Comparison of ENCODE assay signal across 9 mouse cellular contexts in genomic region chr4:33924889-33925245, GRCm38 (mm10). TPM values are rescaled to one million over a fixed set of nuclear protein-coding genes. Genes with fewer than 3 reads are reported as not detected.
A peak's percentile ranks its signal among the peaks of the same experiment; 100 is the strongest.
DNase-seq lines count a peak whose midpoint lies in the region; ATAC-seq and TF ChIP-seq lines count a peak whose summit lies in the region.
"Had no signal": no experiment of that assay in that cellular context is flagged by ENCODE, and none has a peak within 500 bp of the region (broad histone marks: within the 10 kb centered on the region; RNA-seq: fewer than 3 reads in every experiment).

No protein-coding gene starts in this region.

- peak overlapping the region; percentile 75 for H3K9ac ChIP-seq in limb, embryonic 14.5 days (ENCODE audit: low read depth, low read length, severe bottlenecking)
- peak overlapping the region; percentile 31 for H3K9ac ChIP-seq in stomach, embryonic 15.5 days

- 0% methylated on average over 16 of the region's 24 CpGs for WGBS in kidney, adult 2 months
- 0% methylated on average over 23 of the region's 24 CpGs for WGBS in forebrain, embryonic 10.5 days
- 5% methylated on average over 12 of the region's 24 CpGs for WGBS in limb, embryonic 14.5 days
- WGBS in stomach, embryonic 15.5 days: under 1% methylated on average over 21 of the region's 24 CpGs

- no peaks in the 10 kb centered on the region for H3K4me1 ChIP-seq in kidney, adult 2 months (ENCODE audit: control insufficient read depth, insufficient read depth, low read length)
- peaks cover 30% of the 10 kb centered on the region for H3K4me1 ChIP-seq in forebrain, embryonic 10.5 days
- H3K4me1 ChIP-seq in limb, embryonic 14.5 days (ENCODE audit: control insufficient read depth, insufficient read depth, low read length): no peaks in the 10 kb centered on the region
- 0 out of 2 replicates have a peak, but pooled peaks cover 5% of the 10 kb centered on the region for H3K4me1 ChIP-seq in stomach, embryonic 15.5 days

- DNase-seq in kidney, adult 2 months: no peak
- DNase-seq in kidney, postnatal 14 days: no peak
- DNase-seq in R1 (ENCODE audit: low read depth, low spot score): peak; percentile 62
- no peak for DNase-seq in forebrain, embryonic 10.5 days (ENCODE audit: extremely low spot score, low spot score)
- peak; percentile 46 for DNase-seq in limb, embryonic 14.5 days (ENCODE audit: low spot score)
- DNase-seq in embryo, embryonic 9.5 days (ENCODE audit: extremely low spot score): no peak
- DNase-seq in thymus, postnatal 25 days: no peak

- no peak for TF ChIP-seq CTCF in kidney, adult 2 months (conservative IDR thresholded peaks at IDR 0.05; ENCODE audit: insufficient read depth, insufficient read length, low read depth, low read length)

- H3K9me3 ChIP-seq in forebrain, embryonic 10.5 days: no peaks in the 10 kb centered on the region
- H3K9me3 ChIP-seq in limb, embryonic 14.5 days (ENCODE audit: control insufficient read depth, low read length): no peaks in the 10 kb centered on the region
- no peaks in the 10 kb centered on the region for H3K9me3 ChIP-seq in stomach, embryonic 15.5 days

- TF ChIP-seq POLR2A in kidney, adult 2 months (IDR thresholded peaks at IDR 0.05; ENCODE audit: low read depth, low read length): no peak
- no peak for TF ChIP-seq POLR2A in limb, embryonic 14.5 days (IDR thresholded peaks at IDR 0.05; ENCODE audit: borderline replicate concordance, extremely low read depth, insufficient read depth, insufficient read length)

- peak overlapping the region; percentile 97 for H3K4me2 ChIP-seq in limb, embryonic 14.5 days (replicated peaks; ENCODE audit: low read depth, low read length, severe bottlenecking)
- H3K4me2 ChIP-seq in stomach, embryonic 15.5 days: peak overlapping the region; percentile 98

- no peaks in the 10 kb centered on the region for H3K36me3 ChIP-seq in kidney, adult 2 months (ENCODE audit: control insufficient read depth, insufficient read depth, low read length)
- H3K36me3 ChIP-seq in forebrain, embryonic 10.5 days (replicated peaks): no peaks in the 10 kb centered on the region
- H3K36me3 ChIP-seq in limb, embryonic 14.5 days (ENCODE audit: control insufficient read depth, insufficient read depth, low read length): no peaks in the 10 kb centered on the region
- H3K36me3 ChIP-seq in stomach, embryonic 15.5 days: no peaks in the 10 kb centered on the region
- H3K36me3 ChIP-seq: G1E had no signal

- H3K27me3 ChIP-seq in kidney, adult 2 months (replicated peaks; ENCODE audit: control insufficient read depth, insufficient read depth, low read length): peaks cover 2% of the 10 kb centered on the region; the same call in 1 of the 2 replicates
- H3K27me3 ChIP-seq in forebrain, embryonic 10.5 days (ENCODE audit: poor library complexity, severe bottlenecking): peaks cover 83% of the 10 kb centered on the region
- H3K27me3 ChIP-seq in limb, embryonic 14.5 days (ENCODE audit: control insufficient read depth, insufficient read depth, low read length): peaks cover 10% of the 10 kb centered on the region
- peaks cover 12% of the 10 kb centered on the region for H3K27me3 ChIP-seq in stomach, embryonic 15.5 days (replicated peaks)

- no peak overlapping the region for H3K27ac ChIP-seq in kidney, adult 2 months (ENCODE audit: insufficient read depth, low read depth, low read length)
- H3K27ac ChIP-seq in forebrain, embryonic 10.5 days: peak overlapping the region; percentile 91
- peak overlapping the region; percentile 65 for H3K27ac ChIP-seq in limb, embryonic 14.5 days (replicated peaks; ENCODE audit: low read depth, low read length)
- H3K27ac ChIP-seq in stomach, embryonic 15.5 days: peak overlapping the region; percentile 72

- peak overlapping the region; percentile 69; the same call in 1 of the 2 replicates for H3K4me3 ChIP-seq in kidney, adult 2 months (ENCODE audit: insufficient read depth, low read depth, low read length)
- H3K4me3 ChIP-seq in forebrain, embryonic 10.5 days: peak overlapping the region; percentile 69
- peak overlapping the region; percentile 65 for H3K4me3 ChIP-seq in limb, embryonic 14.5 days (replicated peaks; ENCODE audit: low read length)
- peak overlapping the region; percentile 55 for H3K4me3 ChIP-seq in stomach, embryonic 15.5 days (replicated peaks)

- peak; percentile 60 for ATAC-seq in limb, embryonic 14.5 days (ENCODE audit: low FRiP score, low read depth)
- 0 out of 2 replicates have a peak, but pooled peaks have one; percentile 5 for ATAC-seq in stomach, embryonic 15.5 days (ENCODE audit: insufficient read depth, low FRiP score, low read depth)

RNA-seq across cellular contexts. Expression of gene Cnr1, which starts 0.5 kb away (rescaled TPM):
- polyA plus RNA-seq in kidney, adult 2 months (2012; rRNA removed): 0.14 and 0.15 TPM in 2 replicates
- 1.6 and 2.7 TPM in 2 replicates for polyA plus RNA-seq in forebrain, embryonic 10.5 days (2016; fragmentation: Nextera tagmentation; extraction: Ambion mirVana)
- polyA plus RNA-seq in limb, embryonic 14.5 days (2012; rRNA removed): 5.3 and 5.7 TPM in 2 replicates
- polyA plus RNA-seq in limb, embryonic 14.5 days (2014; fragmentation: Nextera tagmentation; extraction: Ambion mirVana): 3.4 and 4.2 TPM in 2 replicates
- polyA plus RNA-seq in stomach, embryonic 15.5 days (2015; fragmentation: Nextera tagmentation; extraction: Ambion mirVana): 2.7 and 3.6 TPM in 2 replicates
- polyA plus RNA-seq: G1E had no signal

Comparison
In these comparisons a context has a peak if more than half of its experiments do, and no peak if none do; other contexts are left out.
1. DNase-seq: peak in R1 (single experiment) and limb, embryonic 14.5 days (single experiment); none in kidney, adult 2 months (single experiment), kidney, postnatal 14 days (single experiment), forebrain, embryonic 10.5 days (single experiment), embryo, embryonic 9.5 days (single experiment) and thymus, postnatal 25 days (single experiment).
2. Peak in every context shown above with its lines, with median percentiles within 50 percentile points of each other: H3K4me3 ChIP-seq.